Mouse (Mus musculus) adipocyte (in vitro differentiated cells): Measurements from ENCODE around the gene Zfp326.
"Not testable (repeated sequence)": the region's sequence is repeated elsewhere in the genome, so short reads cannot be mapped to it uniquely, and the experiment has no call there.

Experiments used
- DNase-seq: peaks from one replicate; pipeline ENCODE4 v3.0.0-alpha.2; 2016; ENCODE audit warnings: low spot score

The Zfp326 gene

DNA sequence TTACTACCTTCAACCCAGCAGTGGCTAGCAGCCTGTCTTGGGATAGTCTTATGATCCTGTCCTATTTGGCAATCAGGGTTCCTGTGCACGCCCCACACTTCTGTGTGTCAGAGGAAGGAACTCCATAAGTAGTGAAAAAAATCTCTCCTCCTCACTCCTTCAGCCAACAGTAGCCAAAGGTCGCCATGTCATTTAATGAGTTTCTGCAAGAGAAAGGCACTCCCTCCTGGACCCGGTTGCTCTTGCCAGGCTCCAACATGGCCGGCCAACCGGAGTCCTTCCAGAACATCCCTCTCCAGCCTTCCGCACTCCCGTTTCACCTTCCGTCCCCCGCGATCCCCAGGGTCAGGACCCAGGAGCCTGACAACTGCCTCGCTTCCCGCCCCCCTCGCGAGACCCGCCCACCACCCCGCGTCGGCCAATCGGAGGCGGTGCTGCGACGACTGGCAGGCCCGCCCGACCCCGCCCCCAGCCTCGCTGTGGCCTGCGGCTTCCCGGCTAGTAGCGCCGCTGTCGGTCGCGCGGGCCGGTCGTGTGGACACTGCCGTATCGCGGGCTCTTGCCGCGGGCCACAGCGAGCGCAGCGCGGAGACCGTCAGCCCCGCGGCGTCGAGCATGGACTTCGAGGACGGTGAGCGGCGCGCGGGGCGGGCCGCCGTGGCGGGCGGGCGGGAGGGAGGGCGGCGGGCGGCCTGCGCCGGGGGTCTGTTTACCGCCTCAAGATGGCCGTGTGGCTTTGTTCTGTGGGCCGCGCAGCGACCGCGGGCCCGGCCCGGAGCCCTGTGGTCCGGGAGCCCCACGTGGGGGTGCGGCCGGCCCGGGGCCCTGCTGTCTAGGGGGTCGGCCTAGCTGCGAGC, at the start of gene Zfp326:
Zfp326 (plus strand) TSS at position 498 of the 857 bp plus-strand sequence.
- DNase-seq, result peak; percentile 98

DNA sequence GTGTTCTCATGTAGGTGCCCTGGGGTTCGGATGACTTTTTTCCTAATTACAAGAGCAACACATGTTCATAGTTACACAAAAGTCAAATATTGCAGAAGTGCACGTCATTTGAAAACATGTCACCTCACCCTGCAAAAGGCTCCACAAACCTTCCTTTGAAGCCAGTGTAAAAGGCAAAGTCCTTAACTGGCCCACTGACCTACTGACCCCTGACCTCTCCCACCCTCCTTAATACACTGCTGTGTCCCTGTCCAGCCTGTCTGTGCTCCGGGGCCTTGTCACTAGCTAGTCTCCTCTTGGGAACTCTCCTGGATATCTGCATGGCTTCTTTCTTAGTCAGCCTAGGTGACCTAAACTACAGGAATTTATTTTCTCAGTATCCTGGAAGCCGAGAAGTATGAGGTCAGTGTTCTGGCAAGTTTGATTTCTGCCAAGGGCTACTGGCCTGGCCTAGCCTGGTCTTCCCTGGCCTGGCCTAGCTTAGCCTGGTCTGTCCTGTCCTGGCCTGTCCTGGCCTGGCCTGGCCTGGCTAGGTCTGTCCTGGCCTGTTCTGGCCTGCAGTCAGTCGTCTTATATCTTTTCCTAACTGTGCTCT, 49.4 kb upstream of the Zfp326 start:
- DNase-seq, result peak; percentile 16

DNA sequence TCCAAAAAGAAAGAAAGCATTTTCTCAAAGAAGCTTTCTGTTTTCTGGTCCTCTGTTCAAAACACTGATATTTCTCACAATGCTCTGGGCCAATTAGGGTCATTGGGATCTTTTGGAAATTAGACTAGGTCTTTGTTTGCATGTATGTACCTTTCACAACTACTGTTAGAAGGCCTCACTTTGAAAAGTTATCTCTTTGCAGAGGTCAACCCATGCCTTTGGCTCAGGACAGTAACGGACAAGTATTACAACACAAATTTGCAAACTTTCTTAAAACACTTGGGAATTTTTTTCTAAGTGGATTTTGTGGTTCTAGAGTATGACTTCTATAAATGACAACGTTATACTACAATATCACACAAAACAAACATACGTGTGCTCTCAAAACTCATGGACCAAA, 48.3 kb upstream of the Zfp326 start:
- DNase-seq, result no peak

DNA sequence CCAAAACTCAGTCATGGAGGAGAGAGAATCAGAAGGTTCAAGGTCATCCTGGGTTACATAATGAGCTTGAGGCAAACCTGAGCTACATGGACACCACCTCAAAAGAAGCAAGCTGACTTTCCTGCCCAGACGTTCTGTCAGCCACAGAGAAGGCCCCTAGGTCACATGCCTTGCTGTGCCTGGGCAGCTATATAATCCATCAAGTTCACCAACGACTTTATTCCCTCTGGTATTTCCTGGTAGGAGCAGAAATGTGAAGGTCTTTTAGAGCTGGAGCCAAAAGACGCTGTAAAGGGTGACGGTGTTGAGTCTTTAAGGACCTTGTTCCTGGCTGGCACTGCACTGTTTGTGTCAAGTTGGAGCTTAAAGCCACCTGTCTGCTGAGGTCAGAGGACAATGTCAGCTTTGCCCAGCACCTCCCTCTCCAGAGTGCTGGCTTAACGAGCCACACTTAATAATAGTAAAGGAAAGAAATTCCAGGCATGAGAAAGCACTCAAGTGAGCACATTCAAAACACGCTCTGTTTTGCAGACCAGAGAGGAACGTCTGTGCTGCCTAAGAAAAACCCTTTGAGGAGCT, 47.3 kb upstream of the Zfp326 start:
- no peak for DNase-seq

DNA sequence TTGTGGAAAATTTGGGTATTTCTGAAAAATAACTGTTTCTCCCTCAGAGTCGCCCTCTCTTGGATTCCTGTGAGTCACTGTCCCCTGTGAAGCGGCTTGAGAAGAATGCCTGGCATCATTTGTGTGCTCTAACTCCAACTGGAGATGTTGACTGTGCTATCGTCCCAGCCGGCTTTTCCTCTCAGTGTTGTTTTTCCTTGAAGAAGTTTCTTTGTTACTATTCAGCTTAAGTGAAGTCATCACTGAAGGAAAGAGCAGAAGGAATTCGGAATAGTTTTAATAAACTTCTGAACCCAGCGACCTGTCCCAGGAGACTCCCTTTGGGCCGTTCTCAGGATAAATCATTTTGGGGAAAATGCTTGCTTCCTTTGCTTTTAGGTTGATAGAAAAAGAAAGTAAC, 44.2 kb upstream of the Zfp326 start:
- peak; percentile 33 for DNase-seq

DNA sequence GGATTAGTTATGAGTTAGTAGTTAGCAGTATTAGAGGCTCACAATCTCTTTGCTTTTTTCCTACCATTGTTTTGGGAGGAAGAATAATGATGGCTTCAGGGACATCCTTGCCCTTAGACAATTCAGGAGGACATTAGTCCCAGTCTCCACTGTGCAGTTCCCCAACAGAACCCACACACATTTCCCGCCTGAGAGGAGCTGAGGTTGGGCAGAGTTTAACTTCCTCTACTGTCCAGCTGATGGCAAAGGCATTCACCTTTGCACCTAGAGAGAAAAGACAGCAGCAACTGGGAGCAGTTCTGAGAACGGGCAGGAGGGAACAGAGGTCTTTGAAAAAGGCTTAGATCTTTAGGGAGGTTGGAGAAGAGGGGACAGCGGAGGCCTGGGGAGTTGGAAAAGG, 42.4 kb upstream of the Zfp326 start:
- no peak for DNase-seq

DNA sequence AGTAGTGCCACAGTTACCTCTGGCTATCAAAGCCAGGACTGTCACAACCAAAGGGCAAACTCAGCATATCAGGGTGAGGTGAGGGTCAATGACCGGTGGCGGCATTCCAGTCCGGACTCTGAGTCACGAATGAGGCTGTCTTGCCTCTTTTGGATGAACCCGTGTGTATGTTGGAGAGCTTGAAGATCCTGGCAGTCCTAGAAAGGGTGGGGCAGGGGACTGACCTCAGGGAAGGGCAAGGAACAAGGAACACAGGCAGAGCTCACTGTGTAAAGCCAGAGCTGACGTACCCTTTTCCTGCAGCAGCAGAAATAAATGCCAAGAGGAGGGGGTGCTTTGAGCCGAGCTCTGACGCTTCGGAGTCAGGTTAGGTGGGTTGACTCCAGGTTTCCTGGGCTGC, 40.4 kb upstream of the Zfp326 start:
- peak; percentile 66 for DNase-seq

DNA sequence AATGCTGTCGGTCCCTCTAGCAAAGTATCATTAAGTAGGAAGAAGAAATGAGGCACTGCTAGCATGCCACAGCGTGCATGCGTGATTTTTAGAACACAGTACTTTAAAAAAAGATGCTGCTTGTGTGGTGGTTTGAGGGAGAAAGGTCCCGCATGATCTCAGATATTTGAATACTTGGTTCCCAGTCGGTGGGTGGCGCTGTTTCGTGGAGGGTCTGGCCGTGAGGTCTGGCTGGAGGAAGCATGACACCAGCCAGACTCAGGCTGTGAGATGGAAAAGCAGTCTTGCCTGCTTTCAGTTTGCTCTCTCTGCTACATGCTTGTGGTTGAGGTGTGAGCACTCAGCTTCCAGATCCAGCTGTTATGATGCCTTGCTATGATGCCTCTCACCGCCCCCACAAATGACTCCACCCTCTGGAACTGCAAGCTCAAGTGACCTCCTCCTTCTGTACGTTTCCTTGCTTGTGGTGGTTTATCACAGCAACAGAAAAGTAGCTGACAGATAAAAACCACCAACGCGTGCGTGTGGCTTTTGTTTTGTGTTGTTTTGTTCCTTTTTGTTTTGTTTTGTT, 36.5 kb upstream of the Zfp326 start:
- no peak for DNase-seq

DNA sequence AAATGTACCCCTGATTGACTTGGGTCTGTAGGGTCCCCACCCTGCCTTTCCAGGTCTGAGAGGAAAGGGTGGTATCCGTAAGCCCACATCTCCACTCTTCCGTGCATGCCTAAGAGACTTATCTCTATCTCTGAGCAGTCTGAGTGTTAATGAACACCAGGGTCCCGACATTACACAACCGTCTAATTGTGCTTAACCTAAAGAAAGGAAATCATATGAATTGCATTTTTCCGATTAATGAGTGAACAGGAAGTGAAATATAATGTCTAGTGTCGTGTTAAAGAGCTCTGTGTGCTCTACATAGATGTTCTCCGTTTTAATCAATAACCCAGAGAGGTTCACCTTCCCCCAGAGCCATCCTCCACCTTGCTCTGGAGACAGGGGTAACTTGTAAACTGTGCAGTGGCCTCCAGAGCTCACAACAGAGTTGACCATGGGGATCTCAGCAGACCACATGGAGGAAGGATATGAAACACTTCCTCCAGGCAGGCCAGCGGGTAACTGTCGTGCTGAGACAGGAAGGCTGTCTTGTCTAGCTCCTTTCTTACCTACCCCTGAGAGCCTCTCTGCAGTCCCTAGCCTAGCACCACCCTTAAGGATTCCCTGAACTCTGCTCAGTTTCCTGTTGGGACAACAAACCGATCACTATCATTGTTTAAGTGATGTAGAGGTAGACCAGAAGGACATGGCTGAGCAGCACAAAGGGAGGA, 32.2 kb upstream of the Zfp326 start:
- no peak for DNase-seq

DNA sequence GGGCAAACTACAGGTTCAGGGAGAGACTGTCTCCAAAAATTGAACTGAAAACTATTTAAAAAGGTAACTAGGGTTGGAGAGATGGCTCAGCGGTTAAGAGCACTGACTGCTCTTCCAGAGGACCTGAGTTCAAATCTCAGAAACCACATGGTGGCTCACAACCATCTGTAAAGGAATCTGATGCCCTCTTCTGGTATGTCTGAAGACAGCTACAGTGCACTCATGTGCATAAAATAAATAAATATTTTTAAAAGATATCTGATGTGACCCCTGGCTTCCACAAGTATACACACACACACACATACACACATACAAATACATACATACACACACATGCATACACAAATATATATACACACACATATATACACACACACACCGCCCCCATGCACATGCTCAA, 31.3 kb upstream of the Zfp326 start:
- DNase-seq, result no peak

DNA sequence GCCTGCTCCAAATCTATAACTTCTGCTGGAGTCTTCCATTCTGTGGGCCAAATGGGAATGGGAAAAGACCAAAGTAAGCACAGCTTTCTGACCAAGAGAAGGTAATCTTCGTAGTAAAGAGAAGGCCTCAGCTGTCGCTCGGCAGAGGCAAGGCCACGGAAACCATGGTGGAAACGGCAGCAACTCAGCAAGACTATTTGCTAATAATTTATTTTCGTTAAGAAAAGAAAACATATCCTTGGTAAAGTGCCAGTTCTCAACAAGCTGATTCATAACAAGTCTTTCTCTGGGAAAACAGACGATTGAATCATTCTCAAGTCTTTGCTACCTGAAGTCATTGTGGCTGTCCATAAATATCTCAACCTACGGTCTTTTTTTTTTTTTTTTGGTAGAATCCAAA, 28.6 kb upstream of the Zfp326 start:
- DNase-seq, result peak; percentile 75

DNA sequence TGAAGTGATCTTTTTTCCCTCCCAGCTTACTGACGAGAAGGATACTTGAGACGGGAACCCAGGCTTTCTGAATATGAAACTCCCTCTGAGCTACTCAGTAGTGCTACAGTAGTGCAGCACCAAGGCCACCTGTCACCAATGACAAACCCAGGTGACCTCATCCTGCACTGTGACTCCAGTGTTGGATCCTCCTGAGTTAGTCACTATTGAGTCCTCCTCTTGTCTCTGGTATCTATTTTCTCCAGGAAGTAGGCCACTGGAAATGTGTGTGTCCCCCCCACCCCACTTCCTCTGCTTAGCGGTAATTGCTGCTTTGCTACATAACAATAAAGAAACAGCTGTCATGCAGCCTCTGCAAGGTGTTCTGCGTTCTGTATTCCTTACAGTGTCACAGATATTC, 27.1 kb upstream of the Zfp326 start:
- no peak for DNase-seq

DNA sequence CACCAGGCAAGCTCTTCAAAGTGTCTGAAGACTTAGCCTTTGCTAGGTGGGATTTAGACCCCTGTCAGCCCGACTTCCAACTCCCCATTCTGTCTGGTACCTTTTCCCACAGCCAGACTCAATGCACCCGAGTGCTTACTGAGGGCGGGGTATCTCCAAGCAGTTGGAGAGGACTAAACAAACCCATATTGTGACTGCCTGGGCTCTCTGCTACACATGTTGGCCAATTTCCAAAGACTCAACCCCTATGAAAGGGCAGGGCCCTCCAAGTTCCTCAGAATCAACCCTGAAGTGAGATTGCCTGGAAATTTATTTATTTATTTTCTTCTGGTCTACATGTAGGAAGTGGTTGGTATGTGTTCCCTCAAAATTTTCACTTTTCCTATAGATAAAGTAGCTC, 26.7 kb upstream of the Zfp326 start:
- DNase-seq, result no peak

DNA sequence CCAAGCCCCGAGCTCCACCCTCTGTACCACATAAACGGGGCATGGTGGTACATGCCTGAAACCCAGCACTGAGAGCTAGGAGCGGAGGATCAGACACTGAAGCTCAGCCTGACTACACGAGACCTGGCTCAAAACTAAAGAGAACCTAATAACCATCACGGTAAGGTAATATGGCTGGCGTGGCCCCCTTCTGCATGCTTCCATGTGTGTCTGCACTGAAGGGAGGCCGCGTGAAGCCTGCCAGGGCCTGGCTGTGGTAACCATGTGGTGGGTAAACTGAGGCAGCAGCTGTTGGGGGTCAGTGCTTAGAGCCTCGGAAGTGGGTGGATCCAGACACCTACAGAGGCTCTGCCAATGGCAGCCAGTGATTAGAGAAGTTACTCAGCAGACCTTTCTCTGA, 23.1 kb upstream of the Zfp326 start:
- no peak for DNase-seq

DNA sequence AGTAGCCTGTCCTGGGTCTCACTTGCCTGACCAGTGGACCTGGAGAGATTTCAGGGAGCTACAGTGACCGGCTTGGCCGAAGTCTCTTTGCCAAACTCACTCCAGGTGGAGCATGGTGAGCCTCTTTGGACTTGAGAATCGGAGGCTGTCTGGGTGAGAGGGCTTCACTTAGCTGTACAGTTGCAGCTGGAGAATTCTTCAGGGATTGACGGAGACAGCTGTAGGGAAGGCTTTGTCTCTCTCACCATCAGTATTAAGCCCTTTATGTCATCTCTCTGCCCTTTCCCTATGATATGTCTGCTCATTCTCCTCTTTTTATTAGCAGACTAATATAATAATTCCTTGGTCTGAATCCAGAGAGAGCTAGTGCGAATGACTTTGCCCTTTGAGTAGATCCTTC, 18.9 kb upstream of the Zfp326 start:
- no peak for DNase-seq

DNA sequence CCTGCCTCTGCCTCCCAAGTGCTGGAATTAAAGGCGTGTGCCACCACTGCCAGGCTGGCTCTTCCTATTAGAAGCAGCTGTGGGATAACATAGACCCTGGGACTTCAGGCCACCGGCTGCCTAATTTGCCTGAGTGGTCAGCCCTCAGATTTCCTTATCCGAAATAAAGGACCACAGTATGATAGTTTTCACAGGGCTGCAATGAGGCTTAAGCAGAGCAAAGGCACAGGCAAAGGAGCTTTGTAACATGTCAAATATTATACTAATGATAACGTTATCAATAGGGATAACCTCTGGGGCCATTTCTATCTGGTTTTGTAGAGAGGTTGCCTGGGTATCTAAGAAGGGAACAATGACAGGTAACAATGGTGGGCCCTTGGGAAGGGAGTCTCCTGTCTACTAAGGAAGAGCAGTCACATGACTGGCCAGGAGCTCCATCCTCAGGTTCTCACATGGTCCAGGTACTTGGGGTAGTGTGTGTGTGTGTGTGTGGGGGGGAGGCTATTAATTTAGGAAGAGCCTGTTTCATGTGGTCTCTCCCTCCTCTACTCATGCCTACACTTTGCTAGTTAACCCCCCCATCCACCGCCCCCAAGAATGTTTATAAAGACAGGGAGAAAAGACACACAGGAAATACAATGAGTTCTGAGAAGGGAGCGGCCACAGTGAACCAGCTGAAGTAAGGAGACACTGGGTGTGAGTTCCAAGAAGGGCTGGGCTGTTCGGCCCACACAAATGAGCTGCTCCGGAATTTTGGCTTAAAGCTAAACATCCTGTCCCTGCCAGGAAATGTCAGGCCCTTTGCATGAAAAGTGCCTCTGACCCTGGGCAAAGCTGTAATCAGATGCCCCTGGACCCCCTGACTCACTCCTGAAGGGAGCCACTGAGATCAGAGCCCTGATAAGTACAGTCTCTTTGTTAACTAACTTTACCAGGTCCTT, 17.3 kb upstream of the Zfp326 start:
- peak; percentile 67 for DNase-seq

DNA sequence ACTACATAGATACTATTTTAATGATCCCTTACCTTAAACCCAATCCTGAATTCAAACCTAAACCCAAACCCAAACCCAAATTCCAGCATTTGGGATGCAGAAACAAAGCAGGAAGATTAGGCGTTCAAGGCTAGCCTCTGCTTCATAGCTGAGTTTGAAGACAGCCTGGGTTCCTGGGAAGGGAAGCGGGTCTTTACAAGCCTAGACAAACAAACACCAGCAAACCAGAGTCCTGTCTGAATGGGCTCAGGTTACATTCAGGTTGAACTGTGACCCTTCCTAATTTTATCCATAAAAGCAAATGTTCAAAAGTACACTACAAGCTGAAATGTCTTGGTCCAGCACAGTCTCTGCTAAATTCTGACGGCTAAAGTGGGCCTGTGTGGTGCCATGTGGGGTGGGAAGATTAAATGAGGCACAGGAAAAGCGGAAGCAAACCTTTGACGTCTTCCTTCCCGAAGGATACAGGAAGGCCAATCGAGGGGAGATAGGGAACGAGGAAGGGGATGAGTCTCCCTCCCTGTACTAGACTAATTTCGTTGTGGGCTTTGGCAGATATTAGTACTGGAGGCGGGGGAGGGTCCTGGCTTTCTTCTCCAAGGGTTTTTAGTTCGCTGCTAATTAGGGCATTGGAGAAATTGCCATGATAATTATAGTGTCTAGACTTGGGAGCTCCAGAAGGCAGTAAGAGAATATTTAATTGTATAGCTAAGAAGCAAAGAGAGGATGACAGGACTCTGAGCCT, 16.5 kb upstream of the Zfp326 start:
- no peak for DNase-seq

DNA sequence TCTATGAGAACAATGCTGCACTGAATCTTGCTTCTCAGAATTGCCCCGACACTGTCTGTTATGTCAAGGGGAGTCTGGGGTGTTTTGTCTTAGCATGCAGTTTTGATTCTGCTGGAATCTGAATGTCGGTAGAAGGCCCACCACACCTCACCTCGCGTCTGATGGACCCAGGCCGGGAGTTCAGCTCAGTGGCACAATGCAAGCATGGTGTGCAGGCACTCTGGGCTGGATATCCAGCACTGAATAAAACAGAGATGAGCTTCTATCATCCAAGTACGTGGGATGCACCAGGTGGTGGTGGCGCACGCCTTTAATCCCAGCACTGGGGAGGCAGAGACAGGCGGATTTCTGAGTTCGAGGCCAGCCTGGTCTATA, 15.9 kb upstream of the Zfp326 start:
- DNase-seq, result no peak

DNA sequence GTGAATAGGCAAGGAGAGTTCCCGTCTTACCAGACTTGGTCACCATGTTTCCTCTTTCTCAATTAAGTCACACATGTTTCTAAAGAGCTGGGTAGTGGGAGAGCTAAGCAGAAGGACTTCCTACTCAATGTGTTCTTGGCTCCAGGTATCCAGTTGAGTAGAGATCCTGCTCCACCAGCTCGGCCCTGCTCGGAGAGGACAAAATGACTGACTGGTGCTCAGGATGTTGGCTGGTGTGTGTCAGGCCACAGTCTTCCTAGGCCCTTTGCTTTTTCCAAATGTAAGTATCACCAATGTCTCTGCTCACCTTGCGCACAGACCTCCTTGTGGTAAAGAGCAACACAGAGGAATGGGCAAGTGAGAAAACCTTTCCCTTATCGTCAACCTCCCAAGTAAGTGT, 14.7 kb upstream of the Zfp326 start:
- DNase-seq, result no peak

DNA sequence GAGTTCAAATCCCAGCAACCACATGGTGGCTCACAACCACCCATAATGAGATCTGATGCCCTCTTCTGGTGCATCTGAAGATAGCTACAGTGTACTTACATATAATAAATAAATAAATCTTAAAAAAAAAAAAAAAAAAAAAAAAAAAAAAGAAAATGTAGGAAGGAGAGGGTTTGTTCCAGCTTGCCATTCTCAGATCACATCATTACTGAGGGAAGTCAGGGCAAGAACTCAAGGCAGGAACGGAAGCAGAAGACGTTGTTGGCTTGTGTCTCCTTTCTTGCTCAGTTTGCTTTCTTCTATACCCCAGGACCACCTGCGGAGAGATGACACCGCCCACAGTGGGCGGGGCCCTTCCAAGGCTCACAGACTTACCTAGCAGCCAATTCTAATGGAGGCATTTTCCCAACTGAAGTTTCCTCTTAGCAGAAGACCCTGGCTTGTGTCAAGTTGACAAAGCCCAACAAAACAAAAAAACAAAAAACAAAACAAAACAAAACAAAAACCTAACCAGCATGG, 11.2 kb upstream of the Zfp326 start:
- DNase-seq, result not testable (repeated sequence)
